Mouse (Mus musculus) myocyte (in vitro differentiated cells): ENCODE data around the gene Rpl23a. TPM values are rescaled to one million over a fixed set of nuclear protein-coding genes. Genes with fewer than 3 reads are reported as not detected.

Source experiments
- H3K27me3 ChIP-seq: one replicate; pipeline ENCODE4 v1.6.1; 2011; ENCODE audit not compliant: control insufficient read depth, insufficient read depth, insufficient read length
- H3K36me3 ChIP-seq: one replicate; pipeline ENCODE4 v1.6.1; 2011; ENCODE audit not compliant: control insufficient read depth, insufficient read depth
- H3K4me2 ChIP-seq: one replicate; pipeline ENCODE4 v1.6.1; 2011; ENCODE audit warnings: low read depth, control low read depth
- H3K4me3 ChIP-seq: one replicate; pipeline ENCODE4 v1.5.1; 2011; ENCODE audit warnings: mild to moderate bottlenecking, control low read depth, moderate library complexity
- H3K79me2 ChIP-seq: one replicate; pipeline ENCODE4 v1.6.1; 2011; ENCODE audit not compliant: control insufficient read depth, insufficient read depth
- H3ac ChIP-seq: one replicate; pipeline ENCODE4 v1.6.1; 2011; ENCODE audit not compliant: control insufficient read depth, insufficient read length
- CEBPB ChIP-seq: IDR thresholded peaks from 2 replicates; pipeline ENCODE4 v1.6.1; 2011; ENCODE audit warnings: mild to moderate bottlenecking, moderate library complexity; ENCODE audit not compliant: poor library complexity, insufficient read depth, severe bottlenecking
- E2F4 ChIP-seq: IDR thresholded peaks from one replicate; pipeline ENCODE4 v1.6.1; 2011; ENCODE audit warnings: mild to moderate bottlenecking, control low read depth, moderate library complexity; ENCODE audit not compliant: insufficient read depth
- MAX ChIP-seq: IDR thresholded peaks from one replicate; pipeline ENCODE4 v1.6.1; 2011; ENCODE audit warnings: low read depth, mild to moderate bottlenecking, control low read depth
- MYOD1 ChIP-seq, 3 experiments: IDR thresholded peaks; one replicate each; pipeline ENCODE4 v1.6.1; 2011; ENCODE audit warnings: control low read depth in 2 of 3, low read depth in 2 of 3, mild to moderate bottlenecking in 2 of 3, moderate library complexity in 1 of 3; ENCODE audit not compliant: insufficient read length in 2 of 3, control insufficient read depth in 1 of 3
- MYOG ChIP-seq, 3 experiments: IDR thresholded peaks; one replicate each; pipeline ENCODE4 v1.6.1; 2011; ENCODE audit warnings: control low read depth in 2 of 3, low read depth in 2 of 3, mild to moderate bottlenecking in 2 of 3; ENCODE audit not compliant: insufficient read length in 2 of 3, control insufficient read depth in 1 of 3, insufficient read depth in 1 of 3
- POLR2A ChIP-seq: IDR thresholded peaks from one replicate; pipeline ENCODE4 v1.6.1; 2011; ENCODE audit warnings: low read depth, mild to moderate bottlenecking, control low read depth, moderate library complexity; ENCODE audit not compliant: insufficient read length
- POLR2AphosphoS2 ChIP-seq: IDR thresholded peaks from one replicate; pipeline ENCODE4 v1.6.1; 2011; ENCODE audit warnings: low read depth, control low read depth; ENCODE audit not compliant: insufficient read length
- REST ChIP-seq: IDR thresholded peaks from one replicate; pipeline ENCODE4 v1.6.1; 2011; ENCODE audit warnings: mild to moderate bottlenecking, control low read depth, moderate library complexity; ENCODE audit not compliant: insufficient read depth, insufficient read length
- SRF ChIP-seq: IDR thresholded peaks from one replicate; pipeline ENCODE4 v1.6.1; 2011; ENCODE audit warnings: low read depth; ENCODE audit not compliant: control insufficient read depth, insufficient read length
- TCF12 ChIP-seq: IDR thresholded peaks from one replicate; pipeline ENCODE4 v1.6.1; 2011; ENCODE audit warnings: mild to moderate bottlenecking, control low read depth; ENCODE audit not compliant: poor library complexity, insufficient read depth, severe bottlenecking
- TCF3 ChIP-seq: IDR thresholded peaks from one replicate; pipeline ENCODE4 v1.6.1; 2011; ENCODE audit warnings: low read depth, control low read depth; ENCODE audit not compliant: insufficient read length
- USF1 ChIP-seq: IDR thresholded peaks from one replicate; pipeline ENCODE4 v1.6.1; 2011; ENCODE audit warnings: low read depth, mild to moderate bottlenecking, control low read depth, moderate library complexity
- polyA plus RNA-seq: library from polyadenylated mRNA; unstranded; fragments of >200 nt; fragmentation: generic; extraction: Trizol; gene quantifications from one replicate; pipeline ENCODE4 v1.2.1, GENCODE M21; 2012; ENCODE audit warnings: missing spikeins

Rpl23a gene
- polyA plus RNA-seq, 1 experiment = 3,571 TPM

- H3K79me2 ChIP-seq = no peaks in the 10 kb centered on the region
- no peak overlapping the region for H3K4me2 ChIP-seq
- H3K36me3 ChIP-seq = peaks cover 82% of the 10 kb centered on the region
- TF ChIP-seq SRF (no peak), MYOG (IDR thresholded peaks at IDR 0.05; ENCODE audit: control insufficient read depth in 1 of 3, insufficient read depth in 1 of 3, insufficient read length in 2 of 3, low read depth in 2 of 3) (no peak), CEBPB (no peak)
- H3K4me3 ChIP-seq = no peak overlapping the region
- H3K27me3 ChIP-seq = no peaks in the 10 kb centered on the region
- no peak overlapping the region for H3ac ChIP-seq
Observed at GRCm38 (mm10) chr11:78213086-78213817, 29.9 kb upstream of the Rpl23a start.

- no peak overlapping the region for H3ac ChIP-seq
- H3K27me3 ChIP-seq = no peaks in the 10 kb centered on the region
- H3K79me2 ChIP-seq = no peaks in the 10 kb centered on the region
- TF ChIP-seq TCF12 = no peak
- no peak for TF ChIP-seq MAX
- TF ChIP-seq CEBPB = no peak
- no peak overlapping the region for H3K4me2 ChIP-seq
- no peak overlapping the region for H3K4me3 ChIP-seq
- peaks cover 65% of the 10 kb centered on the region for H3K36me3 ChIP-seq
Observed at GRCm38 (mm10) chr11:78211513-78211912, 28.1 kb upstream of the Rpl23a start.

- Histone ChIP-seq H3K27me3 (no peaks in the 10 kb centered on the region), H3K4me3 (no peak overlapping the region), H3ac (no peak overlapping the region), H3K79me2 (no peaks in the 10 kb centered on the region), H3K4me2 (no peak overlapping the region), H3K36me3 (peaks cover 58% of the 10 kb centered on the region)
- TF ChIP-seq MAX = no peak
Observed at GRCm38 (mm10) chr11:78210615-78211014, 27.2 kb upstream of the Rpl23a start.

GRCm38 (mm10) chr11:78209886-78210285 lies 26.5 kb upstream of the Rpl23a start:
- H3K4me3 ChIP-seq = no peak overlapping the region
- no peaks in the 10 kb centered on the region for H3K27me3 ChIP-seq
- TF ChIP-seq CEBPB (no peak), USF1 (no peak), POLR2AphosphoS2 (no peak), POLR2A (no peak), TCF12 (no peak), E2F4 (no peak), MAX (no peak), REST (no peak), MYOG (IDR thresholded peaks at IDR 0.05; ENCODE audit: control insufficient read depth in 1 of 3, insufficient read depth in 1 of 3, insufficient read length in 2 of 3, low read depth in 2 of 3) (no peak), SRF (no peak), MYOD1 (IDR thresholded peaks at IDR 0.05; ENCODE audit: control insufficient read depth in 1 of 3, insufficient read length in 2 of 3, low read depth in 2 of 3) (no peak), TCF3 (no peak)
- no peak overlapping the region for H3K4me2 ChIP-seq
- H3K36me3 ChIP-seq = peaks cover 57% of the 10 kb centered on the region
- H3ac ChIP-seq = no peak overlapping the region
- H3K79me2 ChIP-seq = no peaks in the 10 kb centered on the region

- Histone ChIP-seq H3K27me3 (no peaks in the 10 kb centered on the region), H3K4me3 (no peak overlapping the region), H3K4me2 (no peak overlapping the region), H3K36me3 (peaks cover 30% of the 10 kb centered on the region), H3K79me2 (no peaks in the 10 kb centered on the region), H3ac (no peak overlapping the region)
- no peak for TF ChIP-seq POLR2A
- TF ChIP-seq TCF12 = no peak
- TF ChIP-seq SRF = no peak
- TF ChIP-seq MYOD1 (IDR thresholded peaks at IDR 0.05; ENCODE audit: control insufficient read depth in 1 of 3, insufficient read length in 2 of 3, low read depth in 2 of 3) = peak in 2 of 3 experiments; percentile 65 to 81
- no peak for TF ChIP-seq USF1
- peak in 2 of 3 experiments; percentile 88 to 91 for TF ChIP-seq MYOG (IDR thresholded peaks at IDR 0.05; ENCODE audit: control insufficient read depth in 1 of 3, insufficient read depth in 1 of 3, insufficient read length in 2 of 3, low read depth in 2 of 3)
- TF ChIP-seq TCF3 = peak; percentile 15
Observed at GRCm38 (mm10) chr11:78207190-78207589, 23.8 kb upstream of the Rpl23a start.
